Mouse (Mus musculus): ENCODE data around the gene 4930449I24Rik. TPM values are rescaled to one million over a fixed set of nuclear protein-coding genes. Genes with fewer than 3 reads are reported as not detected.
"Not testable (repeated sequence)": the region's sequence is repeated elsewhere in the genome, so short reads cannot be mapped to it uniquely, and the experiment has no call there.

4930449I24Rik gene
- not detected in 2 replicates for polyA plus RNA-seq (2015; fragmentation: Nextera tagmentation; extraction: Ambion mirVana)

DNA sequence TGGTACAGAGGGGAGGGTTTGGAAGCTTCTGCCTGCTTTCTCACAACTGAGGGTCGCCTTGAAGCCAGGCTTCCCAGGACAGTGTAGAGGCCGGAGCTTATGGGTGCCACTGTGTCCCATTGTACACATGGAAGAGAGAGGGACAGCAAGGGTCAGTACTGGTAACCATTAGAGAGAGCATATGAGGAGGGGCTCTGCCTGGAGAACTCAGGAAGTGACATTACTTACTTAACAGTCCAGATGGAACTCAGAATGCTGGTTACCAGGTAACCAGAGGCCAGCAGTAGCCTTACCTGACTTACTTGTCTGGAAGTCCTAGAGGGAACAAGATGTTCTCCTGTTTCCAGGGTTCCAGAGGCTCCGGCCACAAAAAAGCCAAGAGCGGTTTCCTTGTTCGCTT lies at the start of gene 4930449I24Rik:
4930449I24Rik (plus strand) TSS at position 301 of the 400 bp plus-strand sequence.
- not testable (repeated sequence) for H3K27ac ChIP-seq (ENCODE audit: low read length); H3K36me3 ChIP-seq (ENCODE audit: control insufficient read depth, insufficient read depth); H3K9me3 ChIP-seq (replicated peaks; ENCODE audit: control insufficient read depth, low read length); H3K4me1 ChIP-seq (ENCODE audit: control insufficient read depth, insufficient read depth, low read length); H3K27me3 ChIP-seq (ENCODE audit: control insufficient read depth, insufficient read depth, low read length); ATAC-seq (replicated peaks; ENCODE audit: extremely low read depth, insufficient read depth, low FRiP score); H3K4me2 ChIP-seq (ENCODE audit: low read depth, low read length); H3K9ac ChIP-seq (ENCODE audit: low read length); H3K4me3 ChIP-seq (ENCODE audit: low read length)
- WGBS = no CpG with 5 or more reads among the region's 5 CpGs

DNA sequence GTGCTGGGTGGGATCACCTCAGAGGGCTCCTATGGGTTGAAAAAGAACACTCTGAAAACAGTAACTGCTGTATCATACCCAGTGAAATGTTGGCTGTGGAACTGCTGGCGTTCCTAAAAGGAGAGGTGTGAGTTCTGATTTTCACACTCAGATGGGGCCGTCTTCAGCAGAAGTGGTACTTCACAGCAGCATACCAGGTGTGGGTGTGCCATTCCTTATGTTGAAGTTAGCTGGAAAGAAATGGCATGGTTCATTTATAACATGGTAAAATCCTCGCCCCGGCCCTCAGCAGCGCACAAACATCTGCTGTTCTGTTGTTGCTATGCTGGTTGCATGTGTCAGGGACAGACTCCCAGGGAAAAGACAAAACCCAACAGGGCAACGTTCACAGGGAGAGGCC lies 48.6 kb upstream of the 4930449I24Rik start:
- Histone ChIP-seq H3K27me3 (ENCODE audit: control insufficient read depth, insufficient read depth, low read length) (no peaks in the 10 kb centered on the region), H3K4me3 (ENCODE audit: low read length) (no peak overlapping the region), H3K4me1 (ENCODE audit: control insufficient read depth, insufficient read depth, low read length) (no peaks in the 10 kb centered on the region), H3K4me2 (ENCODE audit: low read depth, low read length) (no peak overlapping the region), H3K36me3 (ENCODE audit: control insufficient read depth, insufficient read depth) (no peaks in the 10 kb centered on the region), H3K9me3 (replicated peaks; ENCODE audit: control insufficient read depth, low read length) (no peaks in the 10 kb centered on the region), H3K9ac (ENCODE audit: low read length) (no peak overlapping the region), H3K27ac (ENCODE audit: low read length) (no peak overlapping the region)
- no peak for ATAC-seq (replicated peaks; ENCODE audit: extremely low read depth, insufficient read depth, low FRiP score)
- WGBS = 83% methylated on average over 6 of the region's 6 CpGs

DNA sequence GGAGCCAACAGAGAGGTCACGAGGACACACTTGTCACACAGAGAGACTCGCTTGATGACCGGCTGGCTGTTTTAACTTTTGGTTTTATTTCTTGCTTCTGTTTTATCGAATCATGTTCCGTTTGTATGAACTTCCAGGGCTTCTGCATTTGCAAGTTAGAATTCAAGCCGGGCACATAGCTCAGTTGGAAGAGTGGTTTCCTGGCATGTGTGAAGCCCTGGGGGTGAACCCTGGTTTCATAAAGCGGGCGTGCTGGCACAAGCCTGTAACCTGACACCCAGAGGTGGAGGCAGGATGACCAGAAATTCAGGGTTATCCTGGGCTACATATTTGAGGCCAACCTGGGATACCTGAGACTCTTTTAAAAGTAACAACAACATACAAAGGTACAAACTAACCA lies 40.6 kb upstream of the 4930449I24Rik start:
- no peak overlapping the region for H3K27ac ChIP-seq (ENCODE audit: low read length)
- H3K4me1 ChIP-seq (ENCODE audit: control insufficient read depth, insufficient read depth, low read length) = no peaks in the 10 kb centered on the region
- H3K9me3 ChIP-seq (replicated peaks; ENCODE audit: control insufficient read depth, low read length) = no peaks in the 10 kb centered on the region
- no peaks in the 10 kb centered on the region for H3K27me3 ChIP-seq (ENCODE audit: control insufficient read depth, insufficient read depth, low read length)
- no peak overlapping the region for H3K4me2 ChIP-seq (ENCODE audit: low read depth, low read length)
- no peaks in the 10 kb centered on the region for H3K36me3 ChIP-seq (ENCODE audit: control insufficient read depth, insufficient read depth)
- WGBS = 71% methylated on average over 8 of the region's 8 CpGs
- ATAC-seq (replicated peaks; ENCODE audit: extremely low read depth, insufficient read depth, low FRiP score) = no peak
- no peak overlapping the region for H3K4me3 ChIP-seq (ENCODE audit: low read length)
- H3K9ac ChIP-seq (ENCODE audit: low read length) = no peak overlapping the region

DNA sequence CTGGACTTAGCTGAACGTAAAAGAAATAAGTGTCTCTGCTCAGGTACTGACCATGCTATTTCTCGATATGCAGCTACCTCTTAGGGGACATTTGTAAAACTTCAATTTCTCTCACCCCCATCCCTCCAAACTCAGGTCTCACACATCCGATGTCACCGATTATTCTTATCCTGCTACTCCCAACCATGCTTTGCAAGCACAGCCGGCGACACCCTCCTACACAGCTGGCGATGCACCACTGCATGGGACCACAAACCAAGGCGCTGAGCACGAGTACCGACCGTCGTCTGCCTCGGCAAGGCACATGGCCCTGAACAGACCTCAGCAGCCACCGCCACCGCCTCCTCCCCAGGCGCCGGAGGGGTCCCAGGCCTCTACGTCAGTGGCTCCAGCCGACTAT lies 35.5 kb upstream of the 4930449I24Rik start:
- ATAC-seq (replicated peaks; ENCODE audit: extremely low read depth, insufficient read depth, low FRiP score) = no peak

DNA sequence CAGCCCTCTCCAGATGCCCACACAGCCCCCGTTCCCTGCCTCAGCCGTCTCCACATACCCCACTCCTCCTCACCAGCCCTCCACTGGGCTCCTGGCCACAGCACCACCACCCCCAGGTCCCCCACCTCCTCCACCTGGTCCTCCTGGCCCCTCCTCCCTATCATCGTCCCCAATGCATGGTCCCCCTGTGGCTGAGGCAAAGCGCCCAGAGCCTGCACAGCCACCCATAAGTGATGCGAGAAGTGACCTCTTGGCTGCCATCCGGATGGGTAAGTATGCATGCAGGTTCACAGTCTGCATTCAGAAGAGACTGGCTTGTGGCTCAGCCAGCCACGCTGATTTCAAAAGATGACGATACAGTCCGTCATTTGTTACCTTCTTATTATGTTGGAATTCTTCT lies 33.9 kb upstream of the 4930449I24Rik start:
- H3K4me3 ChIP-seq (ENCODE audit: low read length) = no peak overlapping the region
- no peaks in the 10 kb centered on the region for H3K27me3 ChIP-seq (ENCODE audit: control insufficient read depth, insufficient read depth, low read length)
- ATAC-seq (replicated peaks; ENCODE audit: extremely low read depth, insufficient read depth, low FRiP score) = no peak
- H3K9me3 ChIP-seq (replicated peaks; ENCODE audit: control insufficient read depth, low read length) = no peaks in the 10 kb centered on the region
- H3K27ac ChIP-seq (ENCODE audit: low read length) = no peak overlapping the region
- no peaks in the 10 kb centered on the region for H3K36me3 ChIP-seq (ENCODE audit: control insufficient read depth, insufficient read depth)
- WGBS = 84% methylated on average over 9 of the region's 9 CpGs
- H3K9ac ChIP-seq (ENCODE audit: low read length) = no peak overlapping the region
- H3K4me1 ChIP-seq (ENCODE audit: control insufficient read depth, insufficient read depth, low read length) = no peaks in the 10 kb centered on the region
- H3K4me2 ChIP-seq (ENCODE audit: low read depth, low read length) = no peak overlapping the region

More for the DNA sequence above, 35.5 kb upstream of the 4930449I24Rik start:
- Histone ChIP-seq H3K27me3 (ENCODE audit: control insufficient read depth, insufficient read depth, low read length) (no peaks in the 10 kb centered on the region), H3K4me3 (ENCODE audit: low read length) (no peak overlapping the region), H3K27ac (ENCODE audit: low read length) (no peak overlapping the region), H3K4me2 (ENCODE audit: low read depth, low read length) (no peak overlapping the region), H3K9me3 (replicated peaks; ENCODE audit: control insufficient read depth, low read length) (no peaks in the 10 kb centered on the region), H3K4me1 (ENCODE audit: control insufficient read depth, insufficient read depth, low read length) (no peaks in the 10 kb centered on the region), H3K36me3 (ENCODE audit: control insufficient read depth, insufficient read depth) (no peaks in the 10 kb centered on the region), H3K9ac (ENCODE audit: low read length) (no peak overlapping the region)
- 89% methylated on average over 19 of the region's 19 CpGs for WGBS

DNA sequence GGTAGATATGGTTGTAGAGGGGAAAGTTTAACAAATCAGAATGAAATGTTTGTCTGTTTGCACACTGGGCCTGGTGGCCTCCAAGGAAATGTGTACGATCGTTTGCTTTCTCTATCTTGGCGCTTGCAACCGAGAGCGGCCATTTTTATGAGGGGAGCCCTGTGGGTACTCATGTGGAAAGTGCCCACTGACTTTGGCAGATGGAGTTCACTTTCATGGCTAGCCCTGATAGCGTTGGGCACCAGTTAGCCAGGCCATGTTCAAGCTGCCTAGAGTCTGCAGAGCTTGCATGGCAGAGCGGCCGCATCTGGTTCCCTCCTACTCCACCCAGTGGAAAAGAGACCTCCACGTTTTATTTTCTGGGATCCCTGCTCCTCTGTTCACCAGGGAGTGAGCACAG lies 31.4 kb upstream of the 4930449I24Rik start:
- Histone ChIP-seq H3K4me1 (ENCODE audit: control insufficient read depth, insufficient read depth, low read length) (no peaks in the 10 kb centered on the region), H3K4me3 (ENCODE audit: low read length) (no peak overlapping the region), H3K4me2 (ENCODE audit: low read depth, low read length) (no peak overlapping the region), H3K27ac (ENCODE audit: low read length) (no peak overlapping the region), H3K9ac (ENCODE audit: low read length) (no peak overlapping the region), H3K9me3 (replicated peaks; ENCODE audit: control insufficient read depth, low read length) (no peaks in the 10 kb centered on the region), H3K36me3 (ENCODE audit: control insufficient read depth, insufficient read depth) (no peaks in the 10 kb centered on the region), H3K27me3 (ENCODE audit: control insufficient read depth, insufficient read depth, low read length) (no peaks in the 10 kb centered on the region)
- 84% methylated on average over 9 of the region's 9 CpGs for WGBS
- ATAC-seq (replicated peaks; ENCODE audit: extremely low read depth, insufficient read depth, low FRiP score) = no peak

DNA sequence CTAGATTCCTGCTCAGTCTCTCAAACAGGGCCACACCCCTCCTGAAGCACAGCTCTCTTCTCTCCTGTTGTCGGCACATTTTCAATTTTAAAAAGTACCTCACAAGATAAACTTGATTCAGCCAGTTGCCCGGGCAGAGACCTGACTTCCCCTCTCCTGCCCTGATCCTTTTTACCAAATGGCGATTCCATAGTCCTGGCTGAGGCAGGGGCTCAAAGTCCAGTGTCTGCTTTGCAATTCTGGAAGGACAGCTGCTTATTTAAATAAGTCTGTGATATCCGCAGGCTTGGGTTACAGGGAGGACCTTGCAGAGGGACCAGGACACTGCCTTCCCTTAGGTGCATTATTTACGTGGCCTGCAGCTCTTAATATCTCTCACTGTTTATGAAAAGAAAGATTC lies 30.9 kb upstream of the 4930449I24Rik start:
- Histone ChIP-seq H3K27me3 (ENCODE audit: control insufficient read depth, insufficient read depth, low read length) (no peaks in the 10 kb centered on the region), H3K4me3 (ENCODE audit: low read length) (no peak overlapping the region), H3K4me1 (ENCODE audit: control insufficient read depth, insufficient read depth, low read length) (no peaks in the 10 kb centered on the region), H3K9me3 (replicated peaks; ENCODE audit: control insufficient read depth, low read length) (no peaks in the 10 kb centered on the region), H3K27ac (ENCODE audit: low read length) (no peak overlapping the region), H3K4me2 (ENCODE audit: low read depth, low read length) (no peak overlapping the region), H3K9ac (ENCODE audit: low read length) (no peak overlapping the region), H3K36me3 (ENCODE audit: control insufficient read depth, insufficient read depth) (no peaks in the 10 kb centered on the region)
- no peak for ATAC-seq (replicated peaks; ENCODE audit: extremely low read depth, insufficient read depth, low FRiP score)
- 70% methylated on average over 5 of the region's 5 CpGs for WGBS

DNA sequence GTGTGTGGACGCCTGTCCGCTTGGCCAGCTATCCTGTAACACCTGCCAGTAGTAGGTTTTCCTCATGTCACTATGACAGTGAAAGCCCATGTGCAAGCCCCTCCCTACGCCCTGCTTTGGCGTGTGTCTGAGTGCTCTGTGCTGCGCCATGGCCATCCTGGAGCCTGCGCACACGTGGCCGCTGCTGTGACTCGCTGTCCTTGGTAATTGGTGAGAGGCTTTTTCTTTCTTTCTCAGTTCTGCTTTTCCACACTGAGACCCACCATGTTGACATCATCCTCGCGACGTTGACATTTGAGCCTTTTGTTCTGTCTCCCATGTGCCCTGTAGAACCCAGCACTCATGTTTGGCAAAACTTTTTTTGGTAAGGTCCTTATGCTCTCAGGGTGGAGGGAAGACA lies 30.4 kb upstream of the 4930449I24Rik start:
- Histone ChIP-seq H3K36me3 (ENCODE audit: control insufficient read depth, insufficient read depth) (no peaks in the 10 kb centered on the region), H3K27me3 (ENCODE audit: control insufficient read depth, insufficient read depth, low read length) (no peaks in the 10 kb centered on the region), H3K4me2 (ENCODE audit: low read depth, low read length) (no peak overlapping the region), H3K4me3 (ENCODE audit: low read length) (no peak overlapping the region), H3K9me3 (replicated peaks; ENCODE audit: control insufficient read depth, low read length) (no peaks in the 10 kb centered on the region), H3K4me1 (ENCODE audit: control insufficient read depth, insufficient read depth, low read length) (no peaks in the 10 kb centered on the region), H3K9ac (ENCODE audit: low read length) (no peak overlapping the region), H3K27ac (ENCODE audit: low read length) (no peak overlapping the region)
- ATAC-seq (replicated peaks; ENCODE audit: extremely low read depth, insufficient read depth, low FRiP score) = no peak
- WGBS = 81% methylated on average over 12 of the region's 12 CpGs

DNA sequence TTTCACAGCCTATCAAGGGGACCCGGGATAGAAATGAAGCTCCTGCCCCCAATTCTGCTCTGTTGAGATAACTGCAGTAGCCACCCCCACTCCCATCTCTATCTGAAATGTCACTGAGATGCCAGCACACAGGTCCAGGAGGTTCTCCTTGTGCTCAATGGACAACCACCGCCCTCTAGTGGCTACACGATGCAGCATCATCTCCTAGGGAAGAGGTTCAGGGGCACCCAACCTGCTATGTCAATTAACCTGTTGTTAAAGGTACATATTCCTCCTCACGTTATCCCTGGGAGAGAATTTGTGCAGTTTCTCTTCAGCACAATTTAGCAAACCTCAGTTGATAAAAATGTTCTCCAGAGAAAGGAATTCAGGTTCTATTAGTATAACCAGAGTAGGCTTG lies 22.6 kb upstream of the 4930449I24Rik start:
- H3K4me1 ChIP-seq (ENCODE audit: control insufficient read depth, insufficient read depth, low read length); H3K36me3 ChIP-seq (ENCODE audit: control insufficient read depth, insufficient read depth); H3K27ac ChIP-seq (ENCODE audit: low read length); H3K4me2 ChIP-seq (ENCODE audit: low read depth, low read length); H3K27me3 ChIP-seq (ENCODE audit: control insufficient read depth, insufficient read depth, low read length); ATAC-seq (replicated peaks; ENCODE audit: extremely low read depth, insufficient read depth, low FRiP score); H3K9ac ChIP-seq (ENCODE audit: low read length); H3K4me3 ChIP-seq (ENCODE audit: low read length); H3K9me3 ChIP-seq (replicated peaks; ENCODE audit: control insufficient read depth, low read length): not testable (repeated sequence)
- 4% methylated on average over 4 of the region's 4 CpGs for WGBS

DNA sequence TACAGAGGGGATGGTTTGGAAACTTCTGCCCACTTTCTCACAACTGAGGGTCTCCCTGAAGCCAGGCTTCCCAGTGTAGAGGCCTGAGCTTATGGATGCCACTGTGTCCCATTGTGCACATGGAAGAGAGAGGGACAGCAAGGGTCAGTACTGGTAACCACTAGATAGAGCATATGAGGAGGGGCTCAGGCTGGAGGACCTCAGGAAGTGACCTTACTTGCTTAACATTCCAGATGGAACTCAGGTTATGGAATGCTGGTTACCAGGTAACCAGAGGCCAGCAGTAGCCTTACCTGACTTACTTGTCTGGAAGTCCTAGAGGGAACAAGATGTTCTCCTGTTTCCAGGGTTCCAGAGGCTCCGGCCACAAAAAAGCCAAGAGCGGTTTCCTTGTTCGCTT lies 20.5 kb upstream of the 4930449I24Rik start, which contains the start of gene Gm6408:
Gm6408 (plus strand) TSS at position 301 of the 400 bp plus-strand sequence.
- H3K9me3 ChIP-seq (replicated peaks; ENCODE audit: control insufficient read depth, low read length); ATAC-seq (replicated peaks; ENCODE audit: extremely low read depth, insufficient read depth, low FRiP score); H3K9ac ChIP-seq (ENCODE audit: low read length); H3K4me2 ChIP-seq (ENCODE audit: low read depth, low read length); H3K36me3 ChIP-seq (ENCODE audit: control insufficient read depth, insufficient read depth); H3K27me3 ChIP-seq (ENCODE audit: control insufficient read depth, insufficient read depth, low read length); H3K4me1 ChIP-seq (ENCODE audit: control insufficient read depth, insufficient read depth, low read length); H3K4me3 ChIP-seq (ENCODE audit: low read length); H3K27ac ChIP-seq (ENCODE audit: low read length): not testable (repeated sequence)
- WGBS = no CpG with 5 or more reads among the region's 3 CpGs
